Mouse (Mus musculus): ENCODE measurements around the gene Acacb. TPM values are rescaled to one million over a fixed set of nuclear protein-coding genes. Genes with fewer than 3 reads are reported as not detected.

Acacb gene
- total RNA-seq, 1 experiment: 10.5 TPM

GRCm38 (mm10) chr5:114259495-114259894 lies 113.2 kb downstream of the Acacb start:
- DNase-seq (ENCODE audit: low read depth, low spot score): no peak
- peaks cover 0 to 4% of the 10 kb centered on the region in 2 experiments; a peak in 1 of 4 replicates for H3K4me1 ChIP-seq (ENCODE audit: control insufficient read depth in 2 of 2, insufficient read depth in 2 of 2, low read length in 2 of 2, poor library complexity in 1 of 2)
- no peak for TF ChIP-seq CHD2 (IDR thresholded peaks at IDR 0.05; ENCODE audit: low read depth, low read length)
- no peak for TF ChIP-seq ZNF384 (IDR thresholded peaks at IDR 0.05; ENCODE audit: low read depth, low read length)
- no peak for TF ChIP-seq HCFC1 (IDR thresholded peaks at IDR 0.05; ENCODE audit: borderline replicate concordance, insufficient read depth, low read length)
- no peak for TF ChIP-seq ZC3H11A (IDR thresholded peaks at IDR 0.05; ENCODE audit: borderline replicate concordance, low read depth, low read length)
- TF ChIP-seq MAFK (IDR thresholded peaks at IDR 0.05; ENCODE audit: insufficient read depth, low read depth, low read length): no peak
- no peaks in the 10 kb centered on the region for H3K9me3 ChIP-seq (ENCODE audit: control insufficient read depth, insufficient read depth, low read depth, low read length)
- H3K36me3 ChIP-seq (ENCODE audit: control insufficient read depth, insufficient read depth, low read length, poor library complexity, severe bottlenecking): peaks cover 3% of the 10 kb centered on the region; the same call in 1 of the 2 replicates
- in situ Hi-C loops (cut with MboI; ENCODE audit: low sequenced_read_pairs in 2 of 2, unreplicated experiment in 2 of 2): no loop called here
- H3K9ac ChIP-seq (ENCODE audit: insufficient read depth, low read depth, low read length, poor library complexity, severe bottlenecking): no peak overlapping the region
- H3K4me3 ChIP-seq (ENCODE audit: insufficient read depth in 1 of 2, low read depth in 1 of 2, low read length in 2 of 2, poor library complexity in 1 of 2, severe bottlenecking in 1 of 2): no peak overlapping the region
- H3K27ac ChIP-seq (ENCODE audit: insufficient read depth, low read depth, low read length, poor library complexity, severe bottlenecking): no peak overlapping the region

- no peak overlapping the region for H3K27ac ChIP-seq (ENCODE audit: insufficient read depth, low read depth, low read length, poor library complexity, severe bottlenecking)
- no peak overlapping the region for H3K9ac ChIP-seq (ENCODE audit: insufficient read depth, low read depth, low read length, poor library complexity, severe bottlenecking)
- in situ Hi-C loops (cut with MboI; ENCODE audit: low sequenced_read_pairs in 2 of 2, unreplicated experiment in 2 of 2): no loop called here
- no peak for TF ChIP-seq MAFK (IDR thresholded peaks at IDR 0.05; ENCODE audit: insufficient read depth, low read depth, low read length)
- no peak for TF ChIP-seq ZNF384 (IDR thresholded peaks at IDR 0.05; ENCODE audit: low read depth, low read length)
- TF ChIP-seq ZC3H11A (IDR thresholded peaks at IDR 0.05; ENCODE audit: borderline replicate concordance, low read depth, low read length): no peak
- TF ChIP-seq HCFC1 (IDR thresholded peaks at IDR 0.05; ENCODE audit: borderline replicate concordance, insufficient read depth, low read length): no peak
- no peak for TF ChIP-seq CHD2 (IDR thresholded peaks at IDR 0.05; ENCODE audit: low read depth, low read length)
- no peak overlapping the region for H3K4me3 ChIP-seq (ENCODE audit: insufficient read depth in 1 of 2, low read depth in 1 of 2, low read length in 2 of 2, poor library complexity in 1 of 2, severe bottlenecking in 1 of 2)
- peaks cover 0 to 4% of the 10 kb centered on the region in 2 experiments; a peak in 1 of 4 replicates for H3K4me1 ChIP-seq (ENCODE audit: control insufficient read depth in 2 of 2, insufficient read depth in 2 of 2, low read length in 2 of 2, poor library complexity in 1 of 2)
- H3K36me3 ChIP-seq (ENCODE audit: control insufficient read depth, insufficient read depth, low read length, poor library complexity, severe bottlenecking): peaks cover 3% of the 10 kb centered on the region; the same call in 1 of the 2 replicates
- H3K9me3 ChIP-seq (ENCODE audit: control insufficient read depth, insufficient read depth, low read depth, low read length): no peaks in the 10 kb centered on the region
- DNase-seq (ENCODE audit: low read depth, low spot score): no peak
These were observed 115.2 kb downstream of the Acacb start for GRCm38 (mm10) chr5:114261494-114261893.

- in situ Hi-C loops (cut with MboI; ENCODE audit: low sequenced_read_pairs in 2 of 2, unreplicated experiment in 2 of 2): no loop called here
- TF ChIP-seq MAFK (IDR thresholded peaks at IDR 0.05; ENCODE audit: insufficient read depth, low read depth, low read length): no peak
- no peak for TF ChIP-seq ZNF384 (IDR thresholded peaks at IDR 0.05; ENCODE audit: low read depth, low read length)
- H3K4me3 ChIP-seq (ENCODE audit: insufficient read depth in 1 of 2, low read depth in 1 of 2, low read length in 2 of 2, poor library complexity in 1 of 2, severe bottlenecking in 1 of 2): no peak overlapping the region
- no peak overlapping the region for H3K9ac ChIP-seq (ENCODE audit: insufficient read depth, low read depth, low read length, poor library complexity, severe bottlenecking)
- H3K36me3 ChIP-seq (ENCODE audit: control insufficient read depth, insufficient read depth, low read length, poor library complexity, severe bottlenecking): peaks cover 3% of the 10 kb centered on the region; the same call in 1 of the 2 replicates
- no peaks in the 10 kb centered on the region for H3K9me3 ChIP-seq (ENCODE audit: control insufficient read depth, insufficient read depth, low read depth, low read length)
- no peak overlapping the region for H3K27ac ChIP-seq (ENCODE audit: insufficient read depth, low read depth, low read length, poor library complexity, severe bottlenecking)
- H3K4me1 ChIP-seq (ENCODE audit: control insufficient read depth in 2 of 2, insufficient read depth in 2 of 2, low read length in 2 of 2, poor library complexity in 1 of 2): peaks cover 0 to 4% of the 10 kb centered on the region in 2 experiments; a peak in 1 of 4 replicates
- DNase-seq (ENCODE audit: low read depth, low spot score): no peak
These were observed 117.7 kb downstream of the Acacb start for GRCm38 (mm10) chr5:114264030-114264459.

GRCm38 (mm10) chr5:114264791-114265190 lies 118.5 kb downstream of the Acacb start:
- no peak for TF ChIP-seq ZNF384 (IDR thresholded peaks at IDR 0.05; ENCODE audit: low read depth, low read length)
- TF ChIP-seq MAFK (IDR thresholded peaks at IDR 0.05; ENCODE audit: insufficient read depth, low read depth, low read length): no peak
- no peak for TF ChIP-seq HCFC1 (IDR thresholded peaks at IDR 0.05; ENCODE audit: borderline replicate concordance, insufficient read depth, low read length)
- no peak for TF ChIP-seq CHD2 (IDR thresholded peaks at IDR 0.05; ENCODE audit: low read depth, low read length)
- no peak for TF ChIP-seq ZC3H11A (IDR thresholded peaks at IDR 0.05; ENCODE audit: borderline replicate concordance, low read depth, low read length)
- no peaks in the 10 kb centered on the region for H3K9me3 ChIP-seq (ENCODE audit: control insufficient read depth, insufficient read depth, low read depth, low read length)
- 0 out of 2 replicates have a peak, but pooled peaks cover 3% of the 10 kb centered on the region for H3K36me3 ChIP-seq (ENCODE audit: control insufficient read depth, insufficient read depth, low read length, poor library complexity, severe bottlenecking)
- H3K4me1 ChIP-seq (ENCODE audit: control insufficient read depth in 2 of 2, insufficient read depth in 2 of 2, low read length in 2 of 2, poor library complexity in 1 of 2): peaks cover 0 to 4% of the 10 kb centered on the region in 2 experiments; a peak in 1 of 4 replicates
- in situ Hi-C loops (cut with MboI; ENCODE audit: low sequenced_read_pairs in 2 of 2, unreplicated experiment in 2 of 2): no loop called here
- no peak overlapping the region for H3K27ac ChIP-seq (ENCODE audit: insufficient read depth, low read depth, low read length, poor library complexity, severe bottlenecking)
- no peak overlapping the region for H3K4me3 ChIP-seq (ENCODE audit: insufficient read depth in 1 of 2, low read depth in 1 of 2, low read length in 2 of 2, poor library complexity in 1 of 2, severe bottlenecking in 1 of 2)
- DNase-seq (ENCODE audit: low read depth, low spot score): no peak
- no peak overlapping the region for H3K9ac ChIP-seq (ENCODE audit: insufficient read depth, low read depth, low read length, poor library complexity, severe bottlenecking)

- H3K4me1 ChIP-seq (ENCODE audit: control insufficient read depth in 2 of 2, insufficient read depth in 2 of 2, low read length in 2 of 2, poor library complexity in 1 of 2): no peaks in the 10 kb centered on the region; a peak in 1 of 4 replicates
- H3K36me3 ChIP-seq (ENCODE audit: control insufficient read depth, insufficient read depth, low read length, poor library complexity, severe bottlenecking): no peaks in the 10 kb centered on the region
- in situ Hi-C loops (cut with MboI; ENCODE audit: low sequenced_read_pairs in 2 of 2, unreplicated experiment in 2 of 2): no loop called here
- H3K9ac ChIP-seq (ENCODE audit: insufficient read depth, low read depth, low read length, poor library complexity, severe bottlenecking): no peak overlapping the region
- DNase-seq (ENCODE audit: low read depth, low spot score): no peak
- H3K9me3 ChIP-seq (ENCODE audit: control insufficient read depth, insufficient read depth, low read depth, low read length): no peaks in the 10 kb centered on the region
- H3K27ac ChIP-seq (ENCODE audit: insufficient read depth, low read depth, low read length, poor library complexity, severe bottlenecking): no peak overlapping the region
- no peak overlapping the region for H3K4me3 ChIP-seq (ENCODE audit: insufficient read depth in 1 of 2, low read depth in 1 of 2, low read length in 2 of 2, poor library complexity in 1 of 2, severe bottlenecking in 1 of 2)
- TF ChIP-seq HCFC1 (IDR thresholded peaks at IDR 0.05; ENCODE audit: borderline replicate concordance, insufficient read depth, low read length) (no peak), ZC3H11A (IDR thresholded peaks at IDR 0.05; ENCODE audit: borderline replicate concordance, low read depth, low read length) (no peak), CHD2 (IDR thresholded peaks at IDR 0.05; ENCODE audit: low read depth, low read length) (no peak), ZNF384 (IDR thresholded peaks at IDR 0.05; ENCODE audit: low read depth, low read length) (no peak), MAFK (IDR thresholded peaks at IDR 0.05; ENCODE audit: insufficient read depth, low read depth, low read length) (no peak)
These were observed 122.3 kb downstream of the Acacb start for GRCm38 (mm10) chr5:114268646-114269045.
